Mouse (Mus musculus): ENCODE results near the gene Wars. TPM values are rescaled to one million over a fixed set of nuclear protein-coding genes. Genes with fewer than 3 reads are reported as not detected.

The Wars gene
- polyA plus RNA-seq, 1 experiment = 65.8 TPM

- TF ChIP-seq MYOD1 (IDR thresholded peaks at IDR 0.05; ENCODE audit: control insufficient read depth, insufficient read length, low read depth) = no peak
- TF ChIP-seq CEBPB (IDR thresholded peaks at IDR 0.05; ENCODE audit: low read depth) = no peak
- TF ChIP-seq MYOG (IDR thresholded peaks at IDR 0.05; ENCODE audit: control insufficient read depth, extremely low read depth, insufficient read length) = no peak
- no peak for TF ChIP-seq USF1 (IDR thresholded peaks at IDR 0.05; ENCODE audit: low read depth)
- no peak for TF ChIP-seq MAX (IDR thresholded peaks at IDR 0.05)
- TF ChIP-seq CTCF (IDR thresholded peaks at IDR 0.05; ENCODE audit: control insufficient read depth, insufficient read depth, insufficient read length) = no peak
- TF ChIP-seq FOSL1 (IDR thresholded peaks at IDR 0.05; ENCODE audit: insufficient read depth, low read length, poor library complexity, severe bottlenecking) = no peak
- Histone ChIP-seq H3K27me3 (ENCODE audit: control insufficient read depth, insufficient read depth, insufficient read length) (no peaks in the 10 kb centered on the region), H3K4me3 (ENCODE audit: insufficient read depth, poor library complexity, severe bottlenecking) (no peak overlapping the region), H3K79me3 (ENCODE audit: low read depth) (peaks cover 2% of the 10 kb centered on the region), H3ac (ENCODE audit: control insufficient read depth, insufficient read length, low read depth) (no peak overlapping the region), H3K36me3 (ENCODE audit: control insufficient read depth, insufficient read depth) (peaks cover 4% of the 10 kb centered on the region), H3K79me2 (ENCODE audit: control insufficient read depth, insufficient read depth) (peaks cover 15% of the 10 kb centered on the region)
Measured at GRCm38 (mm10) chr12:108830358-108830757, 63.6 kb downstream of the Wars start.

GRCm38 (mm10) chr12:108829636-108830035 is 64.3 kb downstream of the Wars start:
- TF ChIP-seq MYOD1 (IDR thresholded peaks at IDR 0.05; ENCODE audit: control insufficient read depth, insufficient read length, low read depth) (no peak), MAX (IDR thresholded peaks at IDR 0.05) (no peak), MYOG (IDR thresholded peaks at IDR 0.05; ENCODE audit: control insufficient read depth, extremely low read depth, insufficient read length) (no peak), CEBPB (IDR thresholded peaks at IDR 0.05; ENCODE audit: low read depth) (no peak), USF1 (IDR thresholded peaks at IDR 0.05; ENCODE audit: low read depth) (no peak), FOSL1 (IDR thresholded peaks at IDR 0.05; ENCODE audit: insufficient read depth, low read length, poor library complexity, severe bottlenecking) (no peak), CTCF (IDR thresholded peaks at IDR 0.05; ENCODE audit: control insufficient read depth, insufficient read depth, insufficient read length) (no peak)
- Histone ChIP-seq H3K79me3 (ENCODE audit: low read depth) (peaks cover 2% of the 10 kb centered on the region), H3ac (ENCODE audit: control insufficient read depth, insufficient read length, low read depth) (no peak overlapping the region), H3K27me3 (ENCODE audit: control insufficient read depth, insufficient read depth, insufficient read length) (no peaks in the 10 kb centered on the region), H3K36me3 (ENCODE audit: control insufficient read depth, insufficient read depth) (peaks cover 4% of the 10 kb centered on the region), H3K4me3 (ENCODE audit: insufficient read depth, poor library complexity, severe bottlenecking) (no peak overlapping the region), H3K79me2 (ENCODE audit: control insufficient read depth, insufficient read depth) (peaks cover 14% of the 10 kb centered on the region)

- no peak overlapping the region for H3ac ChIP-seq (ENCODE audit: control insufficient read depth, insufficient read length, low read depth)
- no peak for TF ChIP-seq MAX (IDR thresholded peaks at IDR 0.05)
- no peak for TF ChIP-seq CTCF (IDR thresholded peaks at IDR 0.05; ENCODE audit: control insufficient read depth, insufficient read depth, insufficient read length)
- TF ChIP-seq MYOG (IDR thresholded peaks at IDR 0.05; ENCODE audit: control insufficient read depth, extremely low read depth, insufficient read length) = no peak
- TF ChIP-seq MYOD1 (IDR thresholded peaks at IDR 0.05; ENCODE audit: control insufficient read depth, insufficient read length, low read depth) = no peak
- no peak for TF ChIP-seq USF1 (IDR thresholded peaks at IDR 0.05; ENCODE audit: low read depth)
- TF ChIP-seq CEBPB (IDR thresholded peaks at IDR 0.05; ENCODE audit: low read depth) = no peak
- no peak for TF ChIP-seq FOSL1 (IDR thresholded peaks at IDR 0.05; ENCODE audit: insufficient read depth, low read length, poor library complexity, severe bottlenecking)
Measured at GRCm38 (mm10) chr12:108827641-108828040, 66.3 kb downstream of the Wars start.

GRCm38 (mm10) chr12:108826958-108827535 is 66.9 kb downstream of the Wars start:
- H3ac ChIP-seq (ENCODE audit: control insufficient read depth, insufficient read length, low read depth) = no peak overlapping the region
- no peaks in the 10 kb centered on the region for H3K27me3 ChIP-seq (ENCODE audit: control insufficient read depth, insufficient read depth, insufficient read length)
- H3K4me3 ChIP-seq (ENCODE audit: insufficient read depth, poor library complexity, severe bottlenecking) = no peak overlapping the region
- peaks cover 7% of the 10 kb centered on the region for H3K79me2 ChIP-seq (ENCODE audit: control insufficient read depth, insufficient read depth)
- peaks cover 5% of the 10 kb centered on the region for H3K79me3 ChIP-seq (ENCODE audit: low read depth)
- TF ChIP-seq FOSL1 (IDR thresholded peaks at IDR 0.05; ENCODE audit: insufficient read depth, low read length, poor library complexity, severe bottlenecking) (no peak), CEBPB (IDR thresholded peaks at IDR 0.05; ENCODE audit: low read depth) (no peak), USF1 (IDR thresholded peaks at IDR 0.05; ENCODE audit: low read depth) (no peak), MYOD1 (IDR thresholded peaks at IDR 0.05; ENCODE audit: control insufficient read depth, insufficient read length, low read depth) (no peak), CTCF (IDR thresholded peaks at IDR 0.05; ENCODE audit: control insufficient read depth, insufficient read depth, insufficient read length) (no peak), MAX (IDR thresholded peaks at IDR 0.05) (no peak), MYOG (IDR thresholded peaks at IDR 0.05; ENCODE audit: control insufficient read depth, extremely low read depth, insufficient read length) (no peak)
- H3K36me3 ChIP-seq (ENCODE audit: control insufficient read depth, insufficient read depth) = peaks cover 4% of the 10 kb centered on the region

More at GRCm38 (mm10) chr12:108827641-108828040, 66.3 kb downstream of the Wars start:
- Histone ChIP-seq H3K79me2 (ENCODE audit: control insufficient read depth, insufficient read depth) (peaks cover 6% of the 10 kb centered on the region), H3K4me3 (ENCODE audit: insufficient read depth, poor library complexity, severe bottlenecking) (no peak overlapping the region), H3K36me3 (ENCODE audit: control insufficient read depth, insufficient read depth) (peaks cover 4% of the 10 kb centered on the region), H3K27me3 (ENCODE audit: control insufficient read depth, insufficient read depth, insufficient read length) (no peaks in the 10 kb centered on the region), H3K79me3 (ENCODE audit: low read depth) (peaks cover 2% of the 10 kb centered on the region)

GRCm38 (mm10) chr12:108826282-108826957 is 67.6 kb downstream of the Wars start:
- Histone ChIP-seq H3K79me2 (ENCODE audit: control insufficient read depth, insufficient read depth) (peaks cover 14% of the 10 kb centered on the region), H3K36me3 (ENCODE audit: control insufficient read depth, insufficient read depth) (peaks cover 4% of the 10 kb centered on the region), H3K4me3 (ENCODE audit: insufficient read depth, poor library complexity, severe bottlenecking) (no peak overlapping the region), H3K27me3 (ENCODE audit: control insufficient read depth, insufficient read depth, insufficient read length) (no peaks in the 10 kb centered on the region), H3K79me3 (ENCODE audit: low read depth) (peaks cover 6% of the 10 kb centered on the region), H3ac (ENCODE audit: control insufficient read depth, insufficient read length, low read depth) (no peak overlapping the region)
- TF ChIP-seq MYOG (IDR thresholded peaks at IDR 0.05; ENCODE audit: control insufficient read depth, extremely low read depth, insufficient read length) (no peak), FOSL1 (IDR thresholded peaks at IDR 0.05; ENCODE audit: insufficient read depth, low read length, poor library complexity, severe bottlenecking) (no peak), CEBPB (IDR thresholded peaks at IDR 0.05; ENCODE audit: low read depth) (no peak), USF1 (IDR thresholded peaks at IDR 0.05; ENCODE audit: low read depth) (no peak), MYOD1 (IDR thresholded peaks at IDR 0.05; ENCODE audit: control insufficient read depth, insufficient read length, low read depth) (no peak), MAX (IDR thresholded peaks at IDR 0.05) (no peak), CTCF (IDR thresholded peaks at IDR 0.05; ENCODE audit: control insufficient read depth, insufficient read depth, insufficient read length) (no peak)
